Mouse (Mus musculus) monocyte, adult 2 months (primary cell): ENCODE data around the gene Kcns1.

Experiments used
- DNase-seq, 2 experiments: peaks; one replicate each; pipeline ENCODE4 v3.0.0; 2022; ENCODE audit warnings: low spot score in 2 of 2, low read depth in 1 of 2

Kcns1 gene

DNA sequence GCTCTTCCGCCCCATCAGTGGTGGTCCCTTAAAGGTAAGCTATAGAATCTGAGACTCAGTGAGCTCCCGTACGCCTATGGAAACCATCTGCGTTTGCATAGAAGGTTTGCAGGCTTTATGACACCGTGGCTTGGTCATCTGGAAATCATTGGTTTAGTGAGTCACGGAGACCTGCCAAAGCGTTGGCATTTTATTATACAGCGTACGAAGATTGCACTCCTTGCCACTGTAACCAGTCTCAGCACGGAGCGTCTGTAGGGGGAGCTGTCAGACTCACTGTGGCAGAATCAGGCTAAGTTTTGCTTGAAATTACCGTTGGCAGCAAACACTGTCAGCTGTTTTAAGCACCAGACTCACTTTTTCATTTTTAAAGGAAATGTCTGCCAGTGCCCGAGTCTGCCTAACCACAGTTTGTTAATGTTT is 44.4 kb downstream of the Kcns1 start:
- no peak for DNase-seq

DNA sequence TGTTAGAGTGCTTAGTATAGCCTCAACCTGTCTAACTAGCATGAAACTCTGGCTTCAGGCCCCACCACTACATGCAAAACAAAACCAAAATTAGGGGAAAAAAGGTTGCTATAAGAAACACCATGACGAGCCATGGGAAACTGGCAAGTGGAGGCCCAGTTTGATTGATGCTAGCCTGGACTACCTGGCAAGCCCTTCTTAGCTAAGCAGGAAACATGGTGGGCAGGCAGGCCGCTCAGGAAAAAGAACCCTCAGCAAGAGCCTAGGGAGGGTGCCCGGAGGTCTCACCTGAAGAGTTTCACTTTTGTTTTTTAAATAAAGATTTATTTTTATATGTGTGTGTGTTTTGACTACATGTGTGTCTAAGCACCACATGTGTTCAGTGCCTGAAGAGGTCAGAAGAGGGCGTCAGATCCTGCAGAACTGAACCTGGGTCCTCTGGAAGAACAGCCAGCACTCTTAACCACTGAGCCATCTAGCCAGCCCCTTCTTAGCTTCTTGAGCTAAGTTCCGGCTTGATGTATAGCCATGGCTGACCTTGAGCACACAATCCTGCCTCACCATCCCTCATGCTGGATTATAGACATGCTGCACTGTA is 47.6 kb downstream of the Kcns1 start:
- DNase-seq = no peak

DNA sequence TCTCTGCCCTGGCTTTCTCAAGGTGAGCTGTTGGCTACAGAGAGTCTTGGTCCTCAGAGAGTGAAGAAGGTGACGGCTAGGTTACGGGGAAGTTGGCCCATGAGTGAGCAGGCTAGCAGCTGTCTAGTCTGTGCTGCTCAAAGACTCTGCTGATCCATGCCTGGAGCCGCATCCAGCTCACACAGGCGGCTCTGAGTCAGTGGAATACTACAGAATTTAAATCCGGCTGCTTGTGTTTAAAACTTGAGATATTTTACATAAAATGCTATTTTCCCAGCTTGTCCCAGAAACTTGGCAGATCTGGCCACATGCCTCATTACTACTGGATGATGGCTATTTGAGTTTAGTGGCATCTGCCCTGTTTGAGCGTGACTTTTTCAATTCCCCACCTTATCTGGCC is 51.4 kb downstream of the Kcns1 start:
- no peak for DNase-seq

DNA sequence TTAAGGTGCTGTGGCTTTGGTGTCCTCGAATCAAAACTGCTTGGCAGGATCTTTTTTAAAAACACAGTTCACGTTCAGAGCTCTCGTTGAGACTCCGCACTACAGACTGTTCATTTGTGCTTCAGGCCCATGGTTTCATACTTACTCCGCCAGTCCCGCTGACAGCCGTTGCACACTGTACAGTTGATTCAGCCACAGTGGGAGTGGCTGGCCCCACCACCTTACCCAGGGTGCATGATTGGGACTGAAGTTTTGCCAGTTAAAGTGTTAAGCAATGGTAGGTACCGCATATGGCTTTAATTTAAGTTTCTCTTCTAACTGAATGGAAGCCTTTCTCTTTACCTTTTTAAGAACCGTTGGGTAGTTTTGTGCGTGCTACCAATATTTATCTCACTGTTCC is 55.4 kb downstream of the Kcns1 start:
- DNase-seq = no peak

DNA sequence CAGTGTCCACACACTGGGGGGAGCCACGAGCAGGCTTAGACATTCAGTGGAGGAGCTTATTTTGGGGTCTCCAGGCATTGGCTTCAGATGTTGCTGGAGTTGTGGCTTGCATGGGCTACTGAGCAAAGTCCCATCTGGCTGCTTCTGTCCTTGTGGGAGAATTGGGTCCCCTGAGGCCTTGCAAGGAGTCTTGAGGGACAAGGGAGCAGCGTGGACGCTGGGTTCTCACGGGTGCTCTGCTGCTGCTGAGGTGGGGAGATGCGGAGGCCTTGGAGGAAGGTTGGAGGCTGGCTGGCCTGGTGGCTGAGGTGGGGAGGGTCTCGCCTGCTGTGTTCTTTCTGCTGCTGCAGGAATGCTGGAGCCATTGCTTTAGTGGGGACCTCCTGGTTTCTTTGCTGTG is 56.9 kb downstream of the Kcns1 start:
- DNase-seq = no peak
